Mouse (Mus musculus): Measurements from ENCODE around the gene Dcaf15. TPM values are rescaled to one million over a fixed set of nuclear protein-coding genes. Genes with fewer than 3 reads are reported as not detected.

Dcaf15 gene
- total RNA-seq, 2 experiments from 2014 or later, result 13.2 to 16.1 TPM

- DNase-seq (ENCODE audit: low spot score in 2 of 2), result no peak
Measured at GRCm38 (mm10) chr8:84067911-84068310, 36.7 kb downstream of the Dcaf15 start.

GRCm38 (mm10) chr8:84067047-84067573 is 37.5 kb downstream of the Dcaf15 start:
- DNase-seq (ENCODE audit: low spot score in 2 of 2), result peak; percentile 99

- DNase-seq (ENCODE audit: low spot score in 2 of 2), result peak; percentile 94 to 97
Measured at GRCm38 (mm10) chr8:84066291-84066930, 38.2 kb downstream of the Dcaf15 start, which contains the start of gene Rfx1. Gene Rfx1 (plus strand): TSS chr8:84066834.

GRCm38 (mm10) chr8:84065457-84066072 is 39.0 kb downstream of the Dcaf15 start:
- DNase-seq (ENCODE audit: low spot score in 2 of 2), result no peak

- no peak for DNase-seq (ENCODE audit: low spot score in 2 of 2)
Measured at GRCm38 (mm10) chr8:84065037-84065436, 39.5 kb downstream of the Dcaf15 start, which contains the start of gene Gm10643. Gene Gm10643 (minus strand): TSS chr8:84065137.

- DNase-seq (ENCODE audit: low spot score in 2 of 2), result no peak
Measured at GRCm38 (mm10) chr8:84063861-84064610, 40.5 kb downstream of the Dcaf15 start.

- DNase-seq (ENCODE audit: low spot score in 2 of 2), result no peak
Measured at GRCm38 (mm10) chr8:84060245-84060644, 44.3 kb downstream of the Dcaf15 start.

- DNase-seq (ENCODE audit: low spot score in 2 of 2), result no peak
Measured at GRCm38 (mm10) chr8:84059226-84059625, 45.3 kb downstream of the Dcaf15 start.

- no peak for DNase-seq (ENCODE audit: low spot score in 2 of 2)
Measured at GRCm38 (mm10) chr8:84057827-84058226, 46.7 kb downstream of the Dcaf15 start.

- DNase-seq (ENCODE audit: low spot score in 2 of 2), result no peak
Measured at GRCm38 (mm10) chr8:84053229-84053628, 51.3 kb downstream of the Dcaf15 start.

- DNase-seq (ENCODE audit: low spot score in 2 of 2), result no peak
Measured at GRCm38 (mm10) chr8:84052746-84053145, 51.8 kb downstream of the Dcaf15 start.

GRCm38 (mm10) chr8:84048171-84048570 is 56.4 kb downstream of the Dcaf15 start:
- no peak for DNase-seq (ENCODE audit: low spot score in 2 of 2)

Small RNAs within 50 kb of the gene (microRNA-seq; reads per million reads assigned to microRNA genes)
- 0 reads per million in 2 experiments for gene Mir709 (ENCODE audit: borderline number of aligned reads in 2 of 2)

Other genes starting within 250 kb of the Dcaf15 start
- gene Adgrl1, start 204.7 kb downstream of the Dcaf15 start, total RNA-seq (2021), result 10 to 100 TPM; 39.6 to 76.0 TPM
- 1 to 10 TPM; 1.2 to 1.7 TPM for gene Gm10644, start 149.6 kb downstream of the Dcaf15 start, total RNA-seq (2021)
- 1 to 10 TPM; 1.7 to 2.8 TPM for gene Asf1b, start 149.3 kb downstream of the Dcaf15 start, total RNA-seq (2021)
- gene Prkaca, start 131.8 kb downstream of the Dcaf15 start, total RNA-seq (2021), result 100 to 1,000 TPM; 279 to 302 TPM
- 10 to 100 TPM; 28.2 to 30.3 TPM for gene Samd1, start 107.1 kb downstream of the Dcaf15 start, total RNA-seq (2021)
- under 1 TPM; 0.54 to 0.96 TPM for gene 1700067K01Rik, start 103.3 kb downstream of the Dcaf15 start, total RNA-seq (2021)
- not detected for gene 2210011C24Rik, start 92.6 kb downstream of the Dcaf15 start, total RNA-seq (2021)
- gene Palm3, start 83.3 kb downstream of the Dcaf15 start, total RNA-seq (2021), result under 1 TPM; 0.33 to 0.38 TPM
- gene Il27ra, start 62.2 kb downstream of the Dcaf15 start, total RNA-seq (2021), result 1 to 10 TPM; 1.7 to 1.9 TPM
- not detected for gene Rln3, start 59.8 kb downstream of the Dcaf15 start, total RNA-seq (2021)
- 1 to 10 TPM; 2.5 to 2.6 TPM for gene Gm10643, start 39.6 kb downstream of the Dcaf15 start, total RNA-seq (2021)
- 10 to 100 TPM; 17.1 to 20.3 TPM for gene Rfx1, start 37.9 kb downstream of the Dcaf15 start, total RNA-seq (2021)
- under 1 TPM; 0.33 to 0.35 TPM for gene Podnl1, start 21.2 kb upstream of the Dcaf15 start, total RNA-seq (2021)
- gene Cc2d1a, start 43.2 kb upstream of the Dcaf15 start, total RNA-seq (2021), result 10 to 100 TPM; 26.5 to 30.5 TPM
- under 1 TPM in 1 of 2 experiments, not detected in 1; 0.38 TPM for gene 4930432K21Rik, start 43.3 kb upstream of the Dcaf15 start, total RNA-seq (2021)
- gene Nanos3, start 80.4 kb upstream of the Dcaf15 start, total RNA-seq (2021), result under 1 TPM in 1 of 2 experiments, not detected in 1; 0.61 TPM
- gene Zswim4, start 132.3 kb upstream of the Dcaf15 start, total RNA-seq (2021), result 10 to 100 TPM; 36.4 to 56.0 TPM
- 100 to 1,000 TPM; 292 to 304 TPM for gene D8Ertd738e, start 145.0 kb upstream of the Dcaf15 start, total RNA-seq (2021)
- gene Mri1, start 152.6 kb upstream of the Dcaf15 start, total RNA-seq (2021), result 10 to 100 TPM; 26.2 to 33.4 TPM
- gene Ccdc130, start 165.6 kb upstream of the Dcaf15 start, total RNA-seq (2021), result 10 to 100 TPM; 18.7 to 19.4 TPM